Mouse (Mus musculus): ENCODE results near the gene Lbr. TPM values are rescaled to one million over a fixed set of nuclear protein-coding genes. Genes with fewer than 3 reads are reported as not detected.

Lbr gene
- polyA plus RNA-seq, 1 experiment, result 14.1 TPM

- no peak for DNase-seq (ENCODE audit: extremely low spot score in 1 of 2, low spot score in 1 of 2)
Observed at GRCm38 (mm10) chr1:181789952-181790351, 52.9 kb downstream of the Lbr start.

DNA sequence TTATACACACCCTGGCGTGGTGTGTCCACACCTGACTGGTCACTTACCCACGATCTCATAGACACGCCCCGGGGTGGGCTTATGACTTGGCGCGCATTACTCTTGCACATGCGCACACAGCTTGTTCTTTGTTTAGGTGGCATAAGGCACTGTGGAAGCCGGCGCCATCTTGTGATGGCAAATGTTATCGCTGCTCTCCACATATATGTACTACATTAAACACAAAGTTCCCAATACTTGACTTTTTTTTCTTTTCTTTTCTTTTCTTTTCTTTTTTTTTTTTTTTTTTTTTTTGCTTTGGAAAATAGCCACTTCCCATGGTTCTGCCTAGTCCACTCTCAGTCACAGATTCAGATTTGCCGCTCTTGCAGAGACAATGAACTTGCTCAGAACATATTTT, 60.2 kb downstream of the Lbr start:
- peak in 1 of 2 experiments; percentile 12 for DNase-seq (ENCODE audit: extremely low spot score in 1 of 2, low spot score in 1 of 2)

DNA sequence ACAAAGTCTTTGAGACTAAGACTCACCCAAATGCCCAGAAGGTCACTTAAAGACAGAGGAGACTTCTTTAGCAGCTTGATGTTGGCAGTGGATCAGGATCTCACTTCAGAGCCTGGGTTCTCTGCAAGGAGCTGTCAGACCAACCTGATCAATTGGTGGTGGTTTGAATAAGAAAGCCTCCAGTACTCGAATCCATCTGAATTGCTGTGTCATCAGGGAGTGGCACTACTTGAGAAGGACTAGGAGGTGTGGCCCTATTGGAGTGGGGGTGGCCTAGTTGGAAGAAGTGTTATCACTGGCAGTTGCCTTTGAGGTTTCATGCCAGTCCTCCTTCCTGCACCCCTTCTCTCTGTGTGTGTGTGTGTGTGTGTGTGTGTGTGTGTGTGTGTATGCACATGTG, 66.3 kb downstream of the Lbr start:
- no peak for DNase-seq (ENCODE audit: extremely low spot score in 1 of 2, low spot score in 1 of 2)

DNA sequence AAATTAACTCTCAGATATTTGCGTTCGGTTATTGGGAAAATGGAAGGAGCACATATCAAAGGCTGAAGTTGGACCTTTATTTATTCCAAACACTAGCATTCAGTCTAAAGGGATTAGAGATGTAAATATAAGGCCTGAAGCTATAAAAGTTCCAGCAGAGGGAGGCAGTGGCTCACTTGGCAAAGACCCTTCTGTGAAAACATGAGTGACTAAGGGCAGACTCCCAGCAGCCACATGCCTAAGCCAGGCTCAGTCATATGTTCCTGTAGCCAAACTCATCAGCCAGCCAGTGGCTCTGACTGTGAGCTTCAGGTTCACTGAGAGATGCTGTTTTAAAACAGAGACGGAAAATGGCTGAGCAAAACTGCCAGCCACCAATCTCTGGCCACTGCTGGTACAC, 71.0 kb downstream of the Lbr start:
- DNase-seq (ENCODE audit: extremely low spot score in 1 of 2, low spot score in 1 of 2), result no peak

DNA sequence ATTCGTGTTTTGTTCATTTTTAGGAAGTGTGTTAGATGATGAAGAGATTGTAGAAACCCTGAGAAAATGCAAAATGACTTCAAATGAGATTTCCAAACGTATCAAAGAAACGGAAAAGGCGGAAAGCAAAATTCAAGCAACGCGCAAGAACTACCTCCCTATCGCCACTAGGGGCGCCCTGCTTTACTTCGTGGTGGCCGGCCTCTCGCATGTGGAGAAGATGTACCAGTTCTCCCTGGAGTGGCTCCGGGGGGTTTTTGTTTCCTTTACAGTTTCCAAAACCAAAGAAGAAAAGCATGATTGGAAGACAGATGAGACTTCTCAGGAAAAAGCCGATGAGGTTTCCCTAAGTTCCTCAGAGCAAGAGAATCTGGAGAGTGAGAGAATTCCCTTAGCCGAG, 73.5 kb downstream of the Lbr start:
- peak in 1 of 2 experiments; percentile 10 for DNase-seq (ENCODE audit: extremely low spot score in 1 of 2, low spot score in 1 of 2)

Other genes starting within 250 kb of the Lbr start
- gene Enah, start 176.9 kb upstream of the Lbr start, polyA plus RNA-seq (2012; rRNA removed), result 66.8 and 68.7 TPM in 2 replicates

Measured in frontal cortex, adult 2 months (tissue).